Mouse (Mus musculus) heart, embryonic 10.5 days (tissue): ENCODE measurements around the gene Frem1. TPM values are rescaled to one million over a fixed set of nuclear protein-coding genes. Genes with fewer than 3 reads are reported as not detected.

ENCODE experiments used
- DNase-seq: peaks from one replicate; pipeline ENCODE4 v3.0.0-alpha.2; 2017; ENCODE audit warnings: low spot score
- H3K27ac ChIP-seq: fragments of 300-500 bp; sonication (generic); 2 replicates; pipeline ENCODE4 v1.5.1; 2016; ENCODE audit warnings: mild to moderate bottlenecking
- H3K27me3 ChIP-seq: fragments of 300-500 bp; sonication (generic); 2 replicates; pipeline ENCODE4 v1.6.1; 2016; ENCODE audit warnings: mild to moderate bottlenecking; ENCODE audit not compliant: poor library complexity, insufficient read depth, severe bottlenecking
- H3K36me3 ChIP-seq: fragments of 300-500 bp; sonication (generic); 2 replicates; pipeline ENCODE4 v1.6.1; 2016; ENCODE audit warnings: mild to moderate bottlenecking, moderate library complexity
- H3K4me1 ChIP-seq: fragments of 300-500 bp; sonication (generic); 2 replicates; pipeline ENCODE4 v1.6.1; 2016; ENCODE audit warnings: mild to moderate bottlenecking
- H3K4me3 ChIP-seq: fragments of 300-500 bp; sonication (generic); 2 replicates; pipeline ENCODE4 v1.5.1; 2016; ENCODE audit warnings: mild to moderate bottlenecking, moderate library complexity
- H3K9me3 ChIP-seq: fragments of 300-500 bp; sonication (generic); 2 replicates; pipeline ENCODE4 v1.6.1; 2016; ENCODE audit warnings: mild to moderate bottlenecking, moderate library complexity
- WGBS: fragments of 180-500 bp; shearing (Covaris S2); methylation state at CpG from one replicate; pipeline ENCODE4 v1.1.7; 2016; 5-methylcytosine and 5-hydroxymethylcytosine counted together
- polyA plus RNA-seq: library from polyadenylated mRNA; unstranded; fragments of >200 nt; fragmentation: Nextera tagmentation; extraction: Ambion mirVana; gene quantifications from 2 replicates; pipeline ENCODE4 v1.2.1, GENCODE M21; 2016

The Frem1 gene
- polyA plus RNA-seq, 1 experiment from 2014 or later, result 9.8 TPM

GRCm38 (mm10) chr4:83018111-83019105, 33.7 kb downstream of the Frem1 start:
- no peaks in the 10 kb centered on the region for H3K27me3 ChIP-seq
- H3K4me1 ChIP-seq, result peaks cover 10% of the 10 kb centered on the region
- no peak overlapping the region for H3K4me3 ChIP-seq
- no peaks in the 10 kb centered on the region for H3K9me3 ChIP-seq
- 78% methylated on average over 8 of the region's 8 CpGs for WGBS
- no peak for DNase-seq
- H3K27ac ChIP-seq, result no peak overlapping the region
- H3K36me3 ChIP-seq, result peaks cover 20% of the 10 kb centered on the region

- Histone ChIP-seq H3K27me3 (no peaks in the 10 kb centered on the region), H3K9me3 (no peaks in the 10 kb centered on the region), H3K4me3 (no peak overlapping the region), H3K4me1 (no peaks in the 10 kb centered on the region), H3K27ac (no peak overlapping the region), H3K36me3 (peaks cover 38% of the 10 kb centered on the region)
- WGBS, result 73% methylated on average over 2 of the region's 2 CpGs
- DNase-seq, result no peak
These were observed 37.6 kb downstream of the Frem1 start for GRCm38 (mm10) chr4:83014538-83014937.

- WGBS, result 83% methylated on average over 5 of the region's 5 CpGs
- H3K27ac ChIP-seq, result no peak overlapping the region
- H3K27me3 ChIP-seq, result no peaks in the 10 kb centered on the region
- H3K4me3 ChIP-seq, result no peak overlapping the region
- H3K36me3 ChIP-seq, result peaks cover 55% of the 10 kb centered on the region
- no peak for DNase-seq
- no peaks in the 10 kb centered on the region for H3K9me3 ChIP-seq
- no peaks in the 10 kb centered on the region for H3K4me1 ChIP-seq
These were observed 48.1 kb downstream of the Frem1 start for GRCm38 (mm10) chr4:83004086-83004485.

GRCm38 (mm10) chr4:82992042-82992441, 60.1 kb downstream of the Frem1 start:
- Histone ChIP-seq H3K4me1 (no peaks in the 10 kb centered on the region), H3K27me3 (no peaks in the 10 kb centered on the region), H3K36me3 (peaks cover 47% of the 10 kb centered on the region), H3K4me3 (no peak overlapping the region), H3K9me3 (no peaks in the 10 kb centered on the region), H3K27ac (no peak overlapping the region)
- no peak for DNase-seq
- 92% methylated on average over 3 of the region's 3 CpGs for WGBS

GRCm38 (mm10) chr4:82990973-82991695, 61.0 kb downstream of the Frem1 start:
- no peak overlapping the region for H3K27ac ChIP-seq
- no peaks in the 10 kb centered on the region for H3K4me1 ChIP-seq
- no peak overlapping the region for H3K4me3 ChIP-seq
- H3K9me3 ChIP-seq, result no peaks in the 10 kb centered on the region
- no peak for DNase-seq
- no peaks in the 10 kb centered on the region for H3K27me3 ChIP-seq
- 78% methylated on average over 7 of the region's 7 CpGs for WGBS
- H3K36me3 ChIP-seq, result peaks cover 50% of the 10 kb centered on the region

- no peak overlapping the region for H3K4me3 ChIP-seq
- 71% methylated on average over 4 of the region's 4 CpGs for WGBS
- H3K4me1 ChIP-seq, result no peaks in the 10 kb centered on the region
- H3K27me3 ChIP-seq, result no peaks in the 10 kb centered on the region
- H3K27ac ChIP-seq, result no peak overlapping the region
- peaks cover 19% of the 10 kb centered on the region for H3K36me3 ChIP-seq
- DNase-seq, result no peak
- H3K9me3 ChIP-seq, result no peaks in the 10 kb centered on the region
These were observed 79.8 kb downstream of the Frem1 start for GRCm38 (mm10) chr4:82972381-82972780.

GRCm38 (mm10) chr4:82970901-82971648, 81.1 kb downstream of the Frem1 start:
- H3K4me3 ChIP-seq, result no peak overlapping the region
- no peaks in the 10 kb centered on the region for H3K4me1 ChIP-seq
- DNase-seq, result no peak
- peaks cover 23% of the 10 kb centered on the region for H3K36me3 ChIP-seq
- H3K9me3 ChIP-seq, result no peaks in the 10 kb centered on the region
- no peaks in the 10 kb centered on the region for H3K27me3 ChIP-seq
- 87% methylated on average over 12 of the region's 12 CpGs for WGBS
- no peak overlapping the region for H3K27ac ChIP-seq

- peaks cover 50% of the 10 kb centered on the region for H3K36me3 ChIP-seq
These were observed 91.1 kb downstream of the Frem1 start for GRCm38 (mm10) chr4:82961024-82961423.

GRCm38 (mm10) chr4:82957827-82958538, 94.2 kb downstream of the Frem1 start:
- Histone ChIP-seq H3K27me3 (no peaks in the 10 kb centered on the region), H3K9me3 (no peaks in the 10 kb centered on the region), H3K4me3 (no peak overlapping the region), H3K36me3 (peaks cover 55% of the 10 kb centered on the region), H3K27ac (no peak overlapping the region), H3K4me1 (no peaks in the 10 kb centered on the region)
- no peak for DNase-seq
- WGBS, result 80% methylated on average over 14 of the region's 14 CpGs

More at GRCm38 (mm10) chr4:82961024-82961423, 91.1 kb downstream of the Frem1 start:
- WGBS, result 82% methylated on average over 1 of the region's 1 CpGs
- no peak for DNase-seq
- Histone ChIP-seq H3K4me3 (no peak overlapping the region), H3K27ac (no peak overlapping the region), H3K9me3 (no peaks in the 10 kb centered on the region), H3K27me3 (no peaks in the 10 kb centered on the region), H3K4me1 (no peaks in the 10 kb centered on the region)

- 56% methylated on average over 4 of the region's 4 CpGs for WGBS
- peaks cover 59% of the 10 kb centered on the region for H3K36me3 ChIP-seq
- H3K4me1 ChIP-seq, result no peaks in the 10 kb centered on the region
These were observed 98.1 kb downstream of the Frem1 start for GRCm38 (mm10) chr4:82953992-82954391.

GRCm38 (mm10) chr4:82949511-82949910, 102.6 kb downstream of the Frem1 start:
- WGBS, result 88% methylated on average over 8 of the region's 8 CpGs
- peak; percentile 4 for DNase-seq
- peaks cover 52% of the 10 kb centered on the region for H3K36me3 ChIP-seq

More at GRCm38 (mm10) chr4:82953992-82954391, 98.1 kb downstream of the Frem1 start:
- Histone ChIP-seq H3K9me3 (no peaks in the 10 kb centered on the region), H3K4me3 (no peak overlapping the region), H3K27me3 (no peaks in the 10 kb centered on the region), H3K27ac (no peak overlapping the region)
- DNase-seq, result no peak

GRCm38 (mm10) chr4:82946721-82947120, 105.4 kb downstream of the Frem1 start:
- Histone ChIP-seq H3K9me3 (no peaks in the 10 kb centered on the region), H3K36me3 (peaks cover 34% of the 10 kb centered on the region), H3K27ac (no peak overlapping the region), H3K27me3 (no peaks in the 10 kb centered on the region), H3K4me1 (no peaks in the 10 kb centered on the region), H3K4me3 (no peak overlapping the region)
- WGBS, result 91% methylated on average over 8 of the region's 8 CpGs
- DNase-seq, result peak; percentile 0

More at GRCm38 (mm10) chr4:82949511-82949910, 102.6 kb downstream of the Frem1 start:
- no peak overlapping the region for H3K4me3 ChIP-seq
- no peaks in the 10 kb centered on the region for H3K4me1 ChIP-seq
- no peaks in the 10 kb centered on the region for H3K9me3 ChIP-seq
- no peaks in the 10 kb centered on the region for H3K27me3 ChIP-seq
- H3K27ac ChIP-seq, result no peak overlapping the region
